Mouse (Mus musculus): ENCODE measurements at regions not wholly inside any gene's neighbourhood (a gene's known extent, or its start where the extent isn't known, plus 50 kb on each side); places are given as distances from the start of the nearest gene placed in this dataset.

GRCm38 (mm10) chr8:80262911-80263310 is 205.1 kb upstream of the Hhip start:
- DNase-seq (ENCODE audit: low read depth, low spot score): no peak

- no peak for DNase-seq (ENCODE audit: low read depth, low spot score)
Measured at GRCm38 (mm10) chr8:80253541-80253940, 195.7 kb upstream of the Hhip start.

GRCm38 (mm10) chr8:80251595-80251994 is 193.8 kb upstream of the Hhip start:
- no peak for DNase-seq (ENCODE audit: low read depth, low spot score)

- DNase-seq (ENCODE audit: low read depth, low spot score): no peak
Measured at GRCm38 (mm10) chr8:80250305-80251161, 192.7 kb upstream of the Hhip start.

GRCm38 (mm10) chr8:80249762-80250161 is 192.0 kb upstream of the Hhip start:
- no peak for DNase-seq (ENCODE audit: low read depth, low spot score)

- no peak for DNase-seq (ENCODE audit: low read depth, low spot score)
Measured at GRCm38 (mm10) chr8:80239879-80240278, 182.1 kb upstream of the Hhip start.

- DNase-seq (ENCODE audit: low read depth, low spot score): no peak
Measured at GRCm38 (mm10) chr8:80210361-80210760, 152.6 kb upstream of the Hhip start.

GRCm38 (mm10) chr8:80204678-80205654 is 147.2 kb upstream of the Hhip start:
- peak; percentile 43 for DNase-seq (ENCODE audit: low read depth, low spot score)

GRCm38 (mm10) chr8:80203769-80204677 is 146.2 kb upstream of the Hhip start:
- peak; percentile 13 for DNase-seq (ENCODE audit: low read depth, low spot score)

- DNase-seq (ENCODE audit: low read depth, low spot score): no peak
Measured at GRCm38 (mm10) chr8:80197680-80198079, 139.9 kb upstream of the Hhip start.

- DNase-seq (ENCODE audit: low read depth, low spot score): no peak
Measured at GRCm38 (mm10) chr8:80190510-80190908, 132.7 kb upstream of the Hhip start.

GRCm38 (mm10) chr8:80189797-80190509 is 132.1 kb upstream of the Hhip start:
- no peak for DNase-seq (ENCODE audit: low read depth, low spot score)

GRCm38 (mm10) chr8:80185286-80185685 is 127.5 kb upstream of the Hhip start:
- DNase-seq (ENCODE audit: low read depth, low spot score): no peak

- DNase-seq (ENCODE audit: low read depth, low spot score): no peak
Measured at GRCm38 (mm10) chr8:80168688-80169087, 110.9 kb upstream of the Hhip start.

GRCm38 (mm10) chr8:80149458-80150083 is 91.8 kb upstream of the Hhip start:
- DNase-seq (ENCODE audit: low read depth, low spot score): no peak

GRCm38 (mm10) chr8:80147929-80148328 is 90.1 kb upstream of the Hhip start:
- DNase-seq (ENCODE audit: low read depth, low spot score): no peak

GRCm38 (mm10) chr8:80138481-80138880 is 80.7 kb upstream of the Hhip start:
- no peak for DNase-seq (ENCODE audit: low read depth, low spot score)

GRCm38 (mm10) chr8:80120378-80120965 is 62.7 kb upstream of the Hhip start:
- DNase-seq (ENCODE audit: low read depth, low spot score): no peak

- no peak for DNase-seq (ENCODE audit: low read depth, low spot score)
Measured at GRCm38 (mm10) chr8:80117328-80117727, 59.5 kb upstream of the Hhip start.
